Mouse (Mus musculus) liver, adult 2 months (tissue): ENCODE measurements around the gene Bbx.

Experiments used
- CTCF ChIP-seq: fragments of 200-500 bp; IDR thresholded peaks from 2 replicates; pipeline ENCODE4 v1.5.1; 2011; ENCODE audit warnings: low read depth, low read length, control low read depth
- POLR2A ChIP-seq: fragments of 200-500 bp; IDR thresholded peaks from 2 replicates; pipeline ENCODE4 v1.6.1; 2011; ENCODE audit warnings: low read length, control low read depth; ENCODE audit not compliant: insufficient read depth; ENCODE audit errors: extremely low read depth

DNA sequence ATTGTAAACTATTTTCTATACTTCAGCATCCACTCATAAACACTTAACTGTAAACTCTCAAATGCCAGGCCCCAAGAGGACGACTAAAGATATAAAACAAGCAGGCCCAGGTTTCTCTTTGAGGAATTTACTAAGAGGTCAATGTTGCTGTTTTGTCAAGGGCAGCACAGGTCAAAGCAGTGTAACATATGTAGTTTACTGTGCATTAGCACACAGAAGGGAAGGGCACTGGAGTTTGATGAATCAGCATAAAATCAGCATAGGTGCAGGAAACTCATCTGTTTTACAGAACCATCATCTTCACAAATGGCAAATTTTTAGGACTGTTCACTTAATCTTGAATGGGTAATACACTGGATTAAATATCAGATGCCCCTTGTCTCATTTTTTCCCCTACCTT lies 205.9 kb downstream of the Bbx start:
- TF ChIP-seq CTCF (no peak), POLR2A (no peak)
